Mouse (Mus musculus) megakaryocyte, embryonic 14.5 days (primary cell): Measurements from ENCODE around the gene Camkv.

Experiments used
- FLI1 ChIP-seq: IDR thresholded peaks from 2 replicates; pipeline ENCODE4 v1.6.1; 2012; ENCODE audit warnings: low read length, inconsistent platforms, mixed read lengths
- GATA1 ChIP-seq: IDR thresholded peaks from 3 replicates; pipeline ENCODE4 v1.6.1; 2012; ENCODE audit warnings: mixed read lengths, low read length, inconsistent platforms, borderline replicate concordance

DNA sequence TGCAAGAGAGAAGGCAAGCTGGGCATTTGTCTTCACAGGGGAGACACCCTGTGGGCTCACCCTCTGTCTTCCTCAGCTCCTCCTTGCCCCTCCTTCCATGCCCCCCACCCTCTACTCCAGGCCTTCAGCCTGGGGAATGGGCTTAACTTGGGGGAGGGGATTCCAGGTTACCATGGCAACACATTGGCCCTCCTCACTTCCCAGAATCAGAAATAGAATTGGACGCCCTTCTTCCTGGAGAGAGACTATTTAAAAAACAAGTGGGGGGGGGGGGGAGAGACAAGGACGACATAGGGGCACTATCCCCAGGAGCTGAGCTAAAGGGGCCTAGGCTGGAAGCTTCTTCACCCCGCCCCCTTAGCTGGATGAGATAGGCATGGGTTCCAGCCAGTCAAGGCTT is 10.2 kb upstream of the Camkv start:
- no peak for TF ChIP-seq GATA1
- no peak for TF ChIP-seq FLI1
